Mouse (Mus musculus) hindbrain, embryonic 10.5 days (tissue): ENCODE data around the gene Ptprh. TPM values are rescaled to one million over a fixed set of nuclear protein-coding genes. Genes with fewer than 3 reads are reported as not detected.

Source experiments
- DNase-seq: peaks from one replicate; pipeline ENCODE4 v3.0.0-alpha.2; 2017; ENCODE audit warnings: low spot score
- H3K27ac ChIP-seq: fragments of 300-500 bp; sonication (generic); 2 replicates; pipeline ENCODE4 v1.5.1; 2016; ENCODE audit warnings: mild to moderate bottlenecking, moderate library complexity
- H3K27me3 ChIP-seq: fragments of 300-500 bp; sonication (generic); 2 replicates; pipeline ENCODE4 v1.6.1; 2016; ENCODE audit warnings: mild to moderate bottlenecking; ENCODE audit not compliant: poor library complexity, insufficient read depth, severe bottlenecking
- H3K36me3 ChIP-seq: fragments of 300-500 bp; sonication (generic); 2 replicates; pipeline ENCODE4 v1.6.1; 2016; ENCODE audit warnings: mild to moderate bottlenecking, moderate library complexity
- H3K4me1 ChIP-seq: fragments of 300-500 bp; sonication (generic); replicated peaks from 2 replicates; pipeline ENCODE4 v1.6.1; 2016; ENCODE audit warnings: mild to moderate bottlenecking
- H3K4me3 ChIP-seq: fragments of 300-500 bp; sonication (generic); 2 replicates; pipeline ENCODE4 v1.5.1; 2016; ENCODE audit warnings: mild to moderate bottlenecking, moderate library complexity
- H3K9me3 ChIP-seq: fragments of 300-500 bp; sonication (generic); 2 replicates; pipeline ENCODE4 v1.6.1; 2016; ENCODE audit warnings: mild to moderate bottlenecking, moderate library complexity
- WGBS: fragments of 180-500 bp; shearing (Covaris S2); methylation state at CpG from one replicate; pipeline ENCODE4 v1.1.7; 2016; 5-methylcytosine and 5-hydroxymethylcytosine counted together
- polyA plus RNA-seq: library from polyadenylated mRNA; unstranded; fragments of >200 nt; fragmentation: Nextera tagmentation; extraction: Ambion mirVana; gene quantifications from 2 replicates; pipeline ENCODE4 v1.2.1, GENCODE M21; 2016

Gene Ptprh
- polyA plus RNA-seq, 1 experiment from 2014 or later, result not detected

DNA sequence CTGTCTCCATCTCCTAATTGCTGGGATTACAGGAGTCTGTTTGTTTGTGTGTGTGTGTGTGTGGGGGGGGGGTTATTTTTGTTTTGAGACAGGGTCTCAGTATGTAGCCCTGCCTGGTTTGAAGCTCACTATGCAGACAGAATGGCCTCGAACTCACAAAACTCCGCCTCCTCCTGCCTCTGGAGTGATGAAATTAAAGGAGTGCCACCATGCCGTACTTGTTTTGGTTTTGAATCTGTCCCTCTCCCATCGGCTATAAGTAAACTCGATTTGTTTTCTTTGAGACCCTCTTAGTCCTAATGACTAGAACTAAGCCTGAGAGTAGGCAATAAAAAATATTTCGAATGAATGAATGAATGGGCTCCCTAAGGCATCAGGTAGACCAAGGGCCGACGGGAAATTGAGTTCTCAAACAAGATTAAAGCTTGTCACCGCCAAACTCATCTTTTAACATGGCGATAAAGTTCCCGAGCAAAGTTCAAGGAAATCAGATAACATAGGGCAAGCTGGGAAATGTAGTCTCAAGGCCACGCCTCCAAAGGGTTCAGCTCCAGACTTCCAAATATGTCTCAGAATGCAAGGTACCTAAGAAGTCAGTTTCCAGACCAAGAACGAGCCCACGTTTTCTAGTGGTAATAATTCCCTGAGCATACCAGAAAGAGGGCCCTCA, 101.3 kb downstream of the Ptprh start:
- 14% methylated on average over 14 of the region's 14 CpGs for WGBS
- peak overlapping the region; percentile 95 for H3K4me3 ChIP-seq
- peak; percentile 20 for DNase-seq
- H3K27me3 ChIP-seq, result no peaks in the 10 kb centered on the region
- no peaks in the 10 kb centered on the region for H3K9me3 ChIP-seq
- peaks cover 9% of the 10 kb centered on the region; the same call in 1 of the 2 replicates for H3K36me3 ChIP-seq
- H3K4me1 ChIP-seq, result peaks cover 48% of the 10 kb centered on the region
- peak overlapping the region; percentile 96 for H3K27ac ChIP-seq

DNA sequence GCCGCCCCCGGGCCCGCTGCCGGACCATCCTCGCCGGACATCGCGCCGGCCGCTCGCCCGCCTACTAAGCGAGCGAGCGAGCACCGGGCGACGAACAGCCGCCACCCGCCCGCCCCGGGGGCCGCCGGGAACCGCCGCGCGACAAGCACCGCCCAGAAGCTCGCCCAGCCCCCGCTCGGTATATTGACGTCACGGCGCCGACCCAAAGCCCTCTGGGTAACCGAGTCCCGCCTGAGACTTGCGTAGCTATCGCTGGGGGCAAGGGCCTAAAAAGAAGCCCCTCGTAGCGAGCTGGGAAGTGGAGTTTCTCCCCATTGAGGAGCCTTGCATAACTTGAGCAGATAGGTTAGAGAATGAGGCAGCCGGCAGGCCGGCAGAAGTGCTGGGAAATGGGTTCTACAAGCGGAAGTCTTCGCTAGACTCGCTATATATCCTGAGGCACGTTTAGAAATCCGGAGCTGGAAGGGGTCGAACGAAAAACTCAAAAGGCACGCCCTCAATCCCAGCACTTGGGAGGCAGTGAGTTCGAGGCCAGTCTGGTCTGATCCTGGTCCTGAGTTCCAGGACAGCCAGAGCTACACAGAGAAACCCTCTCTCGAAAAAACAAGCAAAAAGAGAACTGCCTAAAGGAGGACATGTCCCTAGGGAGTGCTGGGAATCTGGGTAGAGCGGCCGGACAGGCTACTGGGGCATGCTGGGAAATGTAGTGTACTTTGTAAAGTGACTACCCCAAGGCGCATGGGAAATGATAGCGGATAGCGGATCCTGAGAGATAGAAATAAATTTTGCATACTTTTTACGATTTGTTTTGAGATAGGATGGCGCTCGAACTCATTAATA, 102.1 kb downstream of the Ptprh start, which contains the start of gene Ppp1r12c:
Ppp1r12c (minus strand) TSS at position 123 of the 840 bp plus-strand sequence.
- H3K9me3 ChIP-seq, result no peaks in the 10 kb centered on the region
- H3K4me3 ChIP-seq, result peak within 1 kb of the TSS; percentile 95
- peaks cover 54% of the 10 kb centered on the region for H3K4me1 ChIP-seq
- H3K36me3 ChIP-seq, result peaks cover 17% of the 10 kb centered on the region
- no peaks in the 10 kb centered on the region for H3K27me3 ChIP-seq
- H3K27ac ChIP-seq, result peak within 1 kb of the TSS; percentile 96
- peak; percentile 93 for DNase-seq
- WGBS, result 1% methylated on average over 62 of the region's 62 CpGs

DNA sequence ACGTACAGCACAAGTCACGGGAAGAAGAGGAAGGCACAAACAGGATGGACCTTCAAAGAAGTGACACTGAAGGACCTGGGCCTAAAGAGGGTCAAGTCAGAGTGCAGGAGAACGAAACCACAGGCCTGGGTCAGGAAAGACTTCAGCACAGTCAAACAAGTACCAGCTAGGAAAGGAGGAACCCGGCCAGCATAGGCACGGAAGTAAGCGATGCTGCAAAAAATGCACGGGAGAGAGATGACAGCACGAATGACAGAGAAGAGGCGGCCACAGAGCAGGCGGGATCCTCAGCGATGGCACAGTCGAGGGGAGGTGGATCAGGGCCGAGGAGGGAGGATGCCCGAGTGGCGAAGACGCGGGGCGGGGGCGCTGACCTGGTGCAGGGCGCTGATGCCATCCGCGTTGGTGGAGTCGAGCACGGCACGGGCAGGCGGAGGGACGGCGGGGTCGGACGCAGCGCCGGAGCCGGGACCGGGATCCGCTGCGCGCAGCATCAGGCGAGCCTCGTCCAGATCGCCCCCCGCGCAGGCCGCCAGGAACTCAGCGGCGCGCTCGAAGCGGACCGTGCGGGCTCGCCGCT, 102.9 kb downstream of the Ptprh start:
- peak overlapping the region; percentile 96 for H3K27ac ChIP-seq
- WGBS, result 1% methylated on average over 52 of the region's 52 CpGs

DNA sequence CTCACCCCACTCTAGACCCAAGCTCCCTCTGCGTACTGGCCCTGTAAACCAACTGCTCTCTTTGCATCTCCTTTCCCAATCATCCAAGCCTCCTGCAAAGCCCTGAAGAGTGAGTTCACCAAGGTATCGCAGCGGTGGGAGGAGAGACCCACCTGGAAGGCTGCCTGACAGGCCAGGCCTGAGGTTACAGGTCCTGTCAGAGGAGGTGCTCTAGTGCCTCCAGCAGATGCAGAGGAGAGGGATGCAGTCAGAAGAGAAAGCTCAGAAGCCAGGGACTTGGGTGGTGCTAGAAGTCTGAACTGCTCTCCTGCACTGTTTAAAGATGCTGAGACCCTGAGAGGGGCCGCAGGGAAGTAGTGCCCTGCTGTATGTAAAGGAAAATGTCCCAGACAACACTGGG, 104.8 kb downstream of the Ptprh start:
- Histone ChIP-seq H3K4me1 (peaks cover 45% of the 10 kb centered on the region), H3K36me3 (peaks cover 45% of the 10 kb centered on the region), H3K27ac (no peak overlapping the region), H3K9me3 (no peaks in the 10 kb centered on the region), H3K27me3 (no peaks in the 10 kb centered on the region), H3K4me3 (peak overlapping the region; percentile 21; the same call in 1 of the 2 replicates)
- 95% methylated on average over 4 of the region's 4 CpGs for WGBS
- no peak for DNase-seq

More for the DNA sequence above, 102.9 kb downstream of the Ptprh start:
- H3K4me1 ChIP-seq, result peaks cover 54% of the 10 kb centered on the region
- no peaks in the 10 kb centered on the region for H3K9me3 ChIP-seq
- peak overlapping the region; percentile 95 for H3K4me3 ChIP-seq
- no peak for DNase-seq
- H3K27me3 ChIP-seq, result no peaks in the 10 kb centered on the region
- H3K36me3 ChIP-seq, result peaks cover 25% of the 10 kb centered on the region

Other genes starting within 250 kb of the Ptprh start
- 0.10 and 0.50 TPM in 2 replicates for gene Gp6, start 206.3 kb downstream of the Ptprh start, polyA plus RNA-seq
- 30.6 and 34.1 TPM in 2 replicates for gene Rdh13, start 158.4 kb downstream of the Ptprh start, polyA plus RNA-seq
- gene Eps8l1, start 143.4 kb downstream of the Ptprh start, polyA plus RNA-seq, result 2.8 and 5.4 TPM in 2 replicates
- gene Ppp1r12c, start 102.4 kb downstream of the Ptprh start, polyA plus RNA-seq, result 40.8 and 45.8 TPM in 2 replicates
- 5.7 and 6.2 TPM in 2 replicates for gene Tnnt1, start 87.7 kb downstream of the Ptprh start, polyA plus RNA-seq
- 2.5 and 3.5 TPM in 2 replicates for gene Tnni3, start 79.8 kb downstream of the Ptprh start, polyA plus RNA-seq
- gene Dnaaf3, start 71.6 kb downstream of the Ptprh start, polyA plus RNA-seq, result 2.5 and 2.9 TPM in 2 replicates
- gene Syt5, start 56.5 kb downstream of the Ptprh start, polyA plus RNA-seq, result 5.0 and 15.2 TPM in 2 replicates
- gene Tmem86b, start 27.4 kb upstream of the Ptprh start, polyA plus RNA-seq, result 2.1 and 2.2 TPM in 2 replicates
- 9.4 and 11.5 TPM in 2 replicates for gene Ppp6r1, start 55.0 kb upstream of the Ptprh start, polyA plus RNA-seq
- 131 and 139 TPM in 2 replicates for gene Hspbp1, start 81.0 kb upstream of the Ptprh start, polyA plus RNA-seq
- 1.7 and 2.8 TPM in 2 replicates for gene Brsk1, start 86.6 kb upstream of the Ptprh start, polyA plus RNA-seq
- gene Tmem150b, start 121.2 kb upstream of the Ptprh start, polyA plus RNA-seq, result 0.14 and 0.17 TPM in 2 replicates
- 94.8 and 106 TPM in 2 replicates for gene Kmt5c, start 136.1 kb upstream of the Ptprh start, polyA plus RNA-seq
- gene Cox6b2, start 149.1 kb upstream of the Ptprh start, polyA plus RNA-seq, result 40.8 and 46.1 TPM in 2 replicates
- not detected in 2 replicates for gene Fam71e2, start 167.3 kb upstream of the Ptprh start, polyA plus RNA-seq
- gene Il11, start 178.8 kb upstream of the Ptprh start, polyA plus RNA-seq, result 0.44 and 0.96 TPM in 2 replicates
- gene Tmem190, start 178.9 kb upstream of the Ptprh start, polyA plus RNA-seq, result 0.30 TPM in 1 of 2 replicates, not detected in the other
- gene Tmem238, start 185.6 kb upstream of the Ptprh start, polyA plus RNA-seq, result 2.6 and 4.3 TPM in 2 replicates
- 378 and 382 TPM in 2 replicates for gene Rpl28, start 188.8 kb upstream of the Ptprh start, polyA plus RNA-seq
- gene Ube2s, start 208.5 kb upstream of the Ptprh start, polyA plus RNA-seq, result 414 and 452 TPM in 2 replicates
- gene Shisa7, start 240.7 kb upstream of the Ptprh start, polyA plus RNA-seq, result 0.68 and 1.8 TPM in 2 replicates